Mouse (Mus musculus) telencephalon, adult 2 months (tissue): ENCODE results near the gene Pold4.

ENCODE experiments used
- DNase-seq: peaks from one replicate; pipeline ENCODE4 v3.0.0-alpha.2; 2011; ENCODE audit warnings: low read depth, low spot score

The Pold4 gene

DNA sequence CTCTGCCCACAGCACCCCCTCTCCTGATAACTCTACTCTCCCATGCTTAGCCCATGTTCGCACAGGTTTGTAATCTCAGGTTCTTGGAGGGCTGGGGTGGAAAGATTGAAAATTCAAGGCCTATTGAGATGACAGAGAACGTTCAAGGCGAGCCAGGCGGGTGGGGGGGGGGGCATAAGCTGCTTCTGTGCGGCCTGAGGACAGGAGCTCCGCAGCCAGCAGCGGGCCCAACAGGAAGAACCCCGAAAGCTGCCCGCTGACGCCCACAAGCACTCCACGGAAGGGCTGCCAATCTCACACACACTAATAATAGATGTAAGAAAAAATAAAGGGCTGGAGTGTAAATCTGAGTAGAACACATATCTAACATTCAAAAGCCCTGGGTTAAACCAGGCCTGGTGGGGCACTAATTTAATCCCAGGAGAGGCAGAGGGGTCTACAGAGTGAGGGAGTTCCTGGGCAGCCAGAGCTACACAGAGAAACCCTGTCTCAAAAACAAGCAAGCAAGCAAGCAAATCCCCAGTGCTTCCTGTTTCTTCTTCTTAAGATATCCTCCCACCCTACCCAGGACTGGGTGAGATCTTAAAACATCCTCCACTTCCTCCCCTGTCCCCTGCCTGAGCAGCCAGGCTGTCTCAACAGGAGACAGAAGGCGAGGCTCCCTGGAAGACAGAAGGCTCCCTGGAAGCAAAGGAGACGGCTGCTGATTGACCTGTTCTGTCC is 27.9 kb upstream of the Pold4 start:
- no peak for DNase-seq

DNA sequence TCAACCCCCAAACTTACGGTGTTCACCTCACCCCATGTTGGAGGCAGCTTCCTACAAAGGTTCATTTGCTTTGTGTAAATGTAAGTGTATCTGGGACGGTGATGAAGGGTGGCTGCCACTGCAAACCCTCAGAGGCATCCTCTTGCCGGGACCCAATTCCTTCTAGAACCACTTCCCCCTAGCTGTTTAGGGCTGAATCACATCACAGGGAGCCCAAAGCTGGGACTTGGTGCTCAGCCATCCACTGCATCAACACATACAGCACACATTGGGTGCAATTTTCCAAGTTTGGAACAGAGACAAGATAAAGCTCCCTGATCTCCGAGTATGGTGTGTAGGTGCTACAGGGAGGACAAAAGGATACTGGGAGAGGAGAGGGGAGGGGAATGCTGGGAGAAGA is 26.8 kb upstream of the Pold4 start:
- no peak for DNase-seq

DNA sequence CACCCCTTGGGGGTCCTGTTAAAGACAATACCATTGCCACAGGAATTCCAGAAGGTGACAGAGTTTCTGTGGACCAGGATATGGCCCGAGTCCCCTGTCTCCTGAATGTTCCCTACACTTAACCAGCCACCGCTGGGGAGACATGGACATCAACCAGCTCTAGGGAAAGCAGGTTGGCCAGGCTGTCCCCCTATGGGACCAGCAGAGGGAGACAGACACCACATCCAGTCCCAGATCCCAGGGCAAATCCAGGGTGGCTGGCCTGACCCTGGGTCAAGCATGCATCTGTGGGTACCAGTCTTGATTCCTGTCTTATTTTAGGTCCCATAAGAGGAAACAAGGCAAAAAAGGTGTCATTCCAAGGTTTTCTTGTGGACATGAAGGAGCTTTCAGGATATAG is 24.7 kb upstream of the Pold4 start:
- DNase-seq = no peak

DNA sequence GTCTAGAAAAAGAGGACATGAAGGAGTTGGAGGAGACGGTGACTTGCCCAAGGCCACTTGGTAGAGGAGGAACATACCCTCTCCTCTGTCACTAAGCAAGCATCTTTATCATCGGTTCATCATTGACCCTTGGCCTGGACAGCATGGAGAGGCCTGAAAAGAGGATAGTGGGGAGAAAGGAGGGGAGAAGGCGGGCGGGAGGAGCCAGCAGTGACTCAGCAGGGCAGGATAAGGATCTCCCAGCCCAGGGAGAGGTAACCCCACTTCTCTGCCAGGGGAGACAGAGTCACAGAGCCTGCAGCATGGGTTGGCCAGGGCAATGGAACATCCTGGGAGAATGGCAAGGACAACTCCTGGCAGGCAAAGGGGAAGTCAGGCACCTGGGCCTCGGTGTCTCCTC is 23.1 kb upstream of the Pold4 start:
- no peak for DNase-seq

DNA sequence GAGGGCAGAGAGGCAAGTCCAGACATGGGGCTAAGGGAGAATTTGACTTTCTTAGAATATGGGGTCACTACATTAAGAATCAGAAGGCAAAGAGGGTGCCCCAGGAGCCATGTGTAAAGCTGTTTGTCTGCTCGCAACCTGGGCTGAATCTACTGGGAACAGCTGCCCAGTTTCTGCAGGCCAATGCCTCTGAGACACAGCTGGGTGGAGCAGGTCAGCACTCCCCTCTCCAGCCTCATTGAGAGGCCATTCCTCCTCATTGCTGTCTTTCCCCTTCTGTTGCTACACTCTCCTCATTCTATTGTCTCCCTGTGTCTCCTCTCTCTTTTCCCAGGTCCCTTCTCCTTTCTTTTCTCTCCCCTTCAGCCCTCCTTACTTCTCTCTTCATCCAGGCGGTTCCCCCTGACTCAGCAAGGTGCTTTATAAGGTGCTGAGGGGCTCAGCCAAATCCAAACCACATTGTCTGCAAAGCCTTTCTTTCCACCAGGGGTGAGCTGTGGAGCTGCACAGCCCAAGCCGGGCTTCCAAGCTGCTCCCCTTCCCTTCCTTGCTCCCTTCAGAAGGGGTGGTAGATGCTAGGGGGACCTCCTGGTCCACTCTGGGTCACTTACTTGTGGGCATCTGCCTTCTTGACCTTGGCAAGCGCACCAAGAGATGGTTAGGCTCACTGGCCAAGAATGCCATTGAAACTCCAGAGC is 19.7 kb upstream of the Pold4 start:
- no peak for DNase-seq

DNA sequence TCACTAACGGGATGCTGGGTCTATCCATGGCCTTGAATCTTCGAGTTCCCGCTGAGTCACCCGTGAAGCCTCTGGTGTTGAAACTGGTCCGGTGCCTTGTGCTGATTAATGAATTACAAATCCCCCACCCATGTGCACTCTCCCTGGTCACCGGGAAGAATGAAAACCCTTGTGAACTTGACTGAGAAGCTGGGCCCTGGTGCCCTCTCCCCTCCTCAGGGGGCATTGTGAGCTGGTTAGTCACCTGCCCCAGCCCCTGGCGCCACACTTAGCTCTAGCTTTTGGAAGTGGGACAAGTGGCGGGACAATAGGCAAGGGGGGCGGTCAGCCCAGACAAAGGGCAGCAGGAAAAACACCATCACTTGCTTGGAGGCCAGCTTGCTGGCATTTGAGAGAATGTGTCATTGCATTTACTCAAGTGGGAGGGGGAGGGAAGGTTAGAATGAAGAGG is 18.1 kb upstream of the Pold4 start:
- DNase-seq = no peak

DNA sequence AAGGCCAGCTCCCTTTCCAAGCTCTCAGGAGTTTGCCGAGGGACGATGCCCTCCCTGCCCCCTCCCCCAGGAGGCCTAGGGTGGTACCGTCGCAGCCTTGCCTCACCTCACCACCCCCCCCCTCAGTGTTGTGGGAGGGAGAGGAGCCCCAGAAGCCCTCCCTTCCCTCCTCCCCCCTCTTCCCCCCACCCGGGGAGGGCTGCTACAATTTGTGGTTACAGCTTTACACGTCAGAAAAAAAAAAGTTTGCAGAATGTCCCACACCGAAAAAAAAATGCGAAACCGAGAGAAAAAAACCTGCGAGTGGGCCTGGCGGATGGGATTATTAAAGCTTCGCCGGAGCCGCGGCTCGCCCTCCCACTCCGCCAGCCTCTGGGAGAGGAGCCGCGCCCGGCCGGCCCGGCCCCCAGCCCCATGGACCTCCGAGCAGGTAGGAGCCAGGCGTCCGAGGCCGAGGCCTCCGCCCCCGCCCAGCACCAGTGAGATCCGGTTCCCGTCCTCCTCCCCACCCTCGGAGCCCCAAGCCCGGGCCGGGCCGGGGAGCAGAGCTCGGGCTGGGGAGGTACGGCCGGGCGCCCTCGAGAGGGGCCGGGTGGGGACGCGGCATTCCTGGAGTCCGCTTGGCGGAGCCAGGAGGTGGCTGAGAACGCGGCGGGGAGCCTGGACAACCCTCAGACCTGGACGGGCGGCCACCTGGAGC is 17.5 kb upstream of the Pold4 start, which contains the start of the genes Clcf1 and AC109138.7:
Clcf1 (plus strand) TSS at position 168 of the 700 bp plus-strand sequence.
AC109138.7 (plus strand) TSS at position 287 of the 700 bp plus-strand sequence.
- DNase-seq = no peak

DNA sequence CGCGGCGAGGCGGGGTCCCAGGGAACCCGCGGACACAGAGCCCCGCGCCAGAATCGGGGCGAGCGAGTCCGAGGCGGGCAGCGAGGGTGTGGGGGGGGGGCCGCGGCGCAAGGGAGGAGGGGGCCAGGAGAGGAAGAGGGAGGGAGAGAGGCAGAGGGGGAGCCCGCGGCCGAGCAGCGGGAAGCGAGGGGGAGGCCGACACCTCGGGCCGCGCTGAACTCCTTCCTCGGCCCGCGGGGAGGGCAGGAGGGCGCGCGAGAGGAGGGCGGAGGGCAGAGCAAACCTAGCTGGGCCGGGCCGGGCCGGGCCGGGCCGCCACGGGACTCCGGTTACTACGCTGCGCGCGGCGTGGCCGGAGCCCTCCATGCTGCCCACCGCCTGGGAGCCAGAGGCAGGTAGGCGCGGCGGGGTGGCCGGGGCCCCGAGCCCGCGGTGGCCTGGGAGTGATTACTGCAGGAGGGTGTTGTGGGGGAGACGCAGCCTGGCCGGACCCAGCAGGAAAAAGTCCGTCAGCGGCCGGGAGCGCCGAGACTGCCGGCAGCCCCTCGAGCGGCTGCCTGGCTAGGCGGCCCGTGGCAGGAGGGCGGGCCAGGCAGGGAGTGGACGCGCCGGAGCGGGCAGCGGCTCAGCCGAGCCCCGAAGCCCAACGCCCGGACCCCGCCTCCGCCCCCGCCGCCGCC is 16.8 kb upstream of the Pold4 start:
- DNase-seq = no peak

DNA sequence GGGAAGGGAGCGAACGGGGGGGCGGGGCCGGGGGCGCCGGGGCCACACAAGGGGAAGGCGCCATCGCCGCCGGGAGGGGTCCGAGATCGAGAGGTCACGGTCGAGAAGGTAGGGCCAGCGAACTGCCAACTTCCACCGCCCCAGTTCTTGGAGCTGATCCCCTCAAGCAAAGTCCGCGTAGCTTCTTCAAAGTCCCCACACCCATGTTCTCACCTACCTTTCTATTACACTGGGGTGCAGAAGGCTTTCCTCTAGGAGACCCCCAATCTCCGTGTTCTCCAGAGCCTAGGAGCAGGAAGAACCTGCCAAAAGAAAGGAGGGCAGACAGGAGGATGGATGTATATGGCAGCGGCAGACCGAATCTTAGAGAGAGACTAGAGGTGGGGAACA is 16.3 kb upstream of the Pold4 start:
- DNase-seq = no peak

DNA sequence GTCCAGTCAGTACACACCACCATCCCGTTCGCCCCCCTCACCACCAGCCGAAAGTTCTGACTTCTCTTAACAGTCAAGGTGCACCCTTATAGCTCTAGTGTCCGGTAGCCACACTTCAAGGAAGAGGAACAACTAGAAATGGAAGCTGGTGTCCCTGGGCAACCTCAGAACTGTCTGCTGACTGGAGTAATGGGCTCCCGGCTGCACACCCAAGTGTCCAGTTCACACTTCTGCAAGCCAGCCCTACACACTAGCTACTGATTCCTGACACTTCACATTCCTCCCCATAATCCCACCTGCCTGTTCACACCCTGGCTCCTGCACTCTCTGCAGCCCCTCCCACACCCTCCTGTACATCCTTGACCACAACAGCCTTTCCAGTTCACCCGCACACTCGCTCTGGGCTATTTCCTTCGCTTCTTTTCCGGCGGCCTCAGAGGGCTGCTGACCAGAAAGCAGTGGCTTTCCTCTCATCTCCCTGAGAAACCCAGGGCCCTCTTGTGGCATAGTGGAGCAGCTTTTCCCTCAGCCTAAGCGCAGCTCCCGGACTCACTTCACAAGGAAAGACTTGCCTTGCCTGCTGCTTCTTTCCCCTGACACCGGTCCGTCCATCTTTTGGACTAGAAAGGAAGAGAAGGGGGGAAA is 15.5 kb upstream of the Pold4 start:
- no peak for DNase-seq

DNA sequence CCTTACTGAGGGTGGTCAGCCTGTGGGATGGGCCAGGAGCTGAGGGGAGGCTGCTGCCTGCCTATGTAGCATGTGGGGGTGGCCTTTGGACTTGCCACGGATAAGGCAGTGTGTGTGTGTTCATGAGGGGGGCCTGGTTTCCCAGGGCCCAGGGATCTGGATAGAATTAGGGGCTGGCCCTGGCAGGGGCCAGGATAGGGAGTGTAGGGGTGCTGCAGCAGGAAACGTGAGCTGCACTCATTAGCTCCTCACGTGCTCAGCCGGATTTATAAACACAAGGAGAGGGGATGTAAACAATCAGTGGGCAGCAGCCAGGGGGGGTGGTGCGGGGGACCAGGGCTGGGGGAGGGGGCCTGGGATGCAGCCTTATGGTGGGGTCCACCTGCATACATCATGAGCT is 14.6 kb upstream of the Pold4 start:
- DNase-seq = no peak

DNA sequence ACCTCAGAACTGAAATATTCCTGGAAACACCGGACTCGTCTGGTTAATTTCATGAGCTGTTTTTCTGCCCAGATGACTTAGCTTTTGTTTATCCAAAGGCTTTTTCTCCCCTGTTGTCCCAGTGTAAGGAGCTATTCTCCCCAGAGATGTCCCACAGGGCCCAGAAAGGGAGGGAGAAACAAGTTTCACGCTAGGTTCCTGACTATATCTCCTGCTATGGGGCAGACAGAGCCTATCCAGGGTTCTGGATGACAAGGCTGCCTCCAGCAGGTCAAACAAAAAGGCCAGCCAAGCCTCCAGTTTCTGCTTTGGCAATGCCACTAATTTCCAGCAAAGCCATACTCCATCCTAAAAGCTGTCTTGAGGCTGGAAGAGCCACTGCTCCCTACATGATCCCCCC is 13.8 kb upstream of the Pold4 start:
- DNase-seq = no peak

DNA sequence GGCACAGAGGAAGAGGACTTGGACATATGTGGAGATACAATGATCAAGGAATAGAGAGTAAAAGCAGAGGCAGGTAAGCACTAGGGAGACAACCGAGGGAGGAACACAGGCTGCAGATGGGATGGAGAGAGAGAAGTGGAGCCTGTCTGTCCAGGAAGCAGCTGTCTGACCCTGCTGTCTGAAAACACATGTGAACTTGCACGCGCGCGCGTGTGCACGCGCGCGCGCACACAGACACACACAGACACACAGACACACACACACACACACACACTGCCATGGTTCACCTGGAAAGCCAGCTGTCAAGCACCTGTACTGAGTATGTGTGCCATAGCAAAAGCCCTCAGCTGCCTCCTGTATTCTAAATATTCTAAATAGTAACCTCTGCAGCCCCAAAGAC is 13.4 kb upstream of the Pold4 start:
- no peak for DNase-seq

DNA sequence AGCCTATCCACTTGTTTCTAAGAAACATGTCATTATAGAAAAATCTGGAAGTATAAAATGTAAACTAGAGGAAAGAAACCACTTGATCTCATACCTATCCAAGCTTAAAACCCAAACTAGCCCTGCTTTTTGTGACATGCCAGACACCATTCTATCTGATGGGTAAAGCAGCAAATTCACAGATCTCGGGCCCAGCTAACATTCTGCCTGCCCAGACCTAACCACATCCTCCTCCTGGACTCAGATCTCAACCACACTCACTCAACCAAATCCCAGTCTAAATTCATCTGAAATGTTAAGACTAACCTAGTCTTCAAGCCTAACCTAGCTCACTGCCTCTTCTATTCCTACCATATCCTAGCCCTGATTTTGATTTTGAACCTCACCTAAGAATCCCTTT is 12.9 kb upstream of the Pold4 start:
- DNase-seq = no peak

DNA sequence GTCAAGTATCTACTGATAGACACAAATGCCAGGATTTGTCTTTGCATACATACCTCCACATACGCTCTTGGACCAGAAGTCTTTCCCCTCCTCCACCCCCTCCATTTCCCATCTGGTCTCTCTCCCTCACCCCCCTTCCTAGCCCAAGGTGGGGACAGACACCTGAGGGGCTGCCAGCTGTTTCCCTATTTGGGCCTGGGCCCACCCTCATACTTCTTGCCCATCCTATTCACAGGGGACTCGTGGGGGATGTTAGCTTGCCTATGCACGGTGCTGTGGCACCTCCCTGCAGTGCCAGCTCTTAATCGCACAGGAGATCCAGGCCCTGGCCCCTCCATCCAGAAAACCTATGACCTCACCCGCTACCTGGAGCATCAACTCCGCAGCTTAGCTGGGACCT is 11.8 kb upstream of the Pold4 start:
- no peak for DNase-seq

DNA sequence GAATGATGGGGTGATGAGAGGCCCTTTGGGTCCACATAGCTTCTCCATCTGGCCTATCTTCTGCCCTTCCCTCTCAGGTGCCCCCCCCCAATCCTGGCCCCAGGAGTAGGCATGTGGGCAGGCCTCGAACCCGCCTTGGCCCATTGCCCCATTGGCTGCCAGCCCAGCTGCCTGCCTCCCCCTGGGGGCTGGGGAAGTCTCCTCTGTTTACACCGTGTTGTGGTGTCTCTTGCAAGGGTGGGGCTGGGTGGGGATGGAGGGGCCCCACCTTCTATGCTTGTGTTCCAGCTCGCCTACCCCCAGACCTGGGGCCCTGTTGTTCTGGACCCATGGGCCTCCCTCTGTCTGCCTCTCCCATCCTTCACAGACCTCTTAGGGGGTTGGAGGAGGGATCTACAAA is 11.3 kb upstream of the Pold4 start:
- no peak for DNase-seq

DNA sequence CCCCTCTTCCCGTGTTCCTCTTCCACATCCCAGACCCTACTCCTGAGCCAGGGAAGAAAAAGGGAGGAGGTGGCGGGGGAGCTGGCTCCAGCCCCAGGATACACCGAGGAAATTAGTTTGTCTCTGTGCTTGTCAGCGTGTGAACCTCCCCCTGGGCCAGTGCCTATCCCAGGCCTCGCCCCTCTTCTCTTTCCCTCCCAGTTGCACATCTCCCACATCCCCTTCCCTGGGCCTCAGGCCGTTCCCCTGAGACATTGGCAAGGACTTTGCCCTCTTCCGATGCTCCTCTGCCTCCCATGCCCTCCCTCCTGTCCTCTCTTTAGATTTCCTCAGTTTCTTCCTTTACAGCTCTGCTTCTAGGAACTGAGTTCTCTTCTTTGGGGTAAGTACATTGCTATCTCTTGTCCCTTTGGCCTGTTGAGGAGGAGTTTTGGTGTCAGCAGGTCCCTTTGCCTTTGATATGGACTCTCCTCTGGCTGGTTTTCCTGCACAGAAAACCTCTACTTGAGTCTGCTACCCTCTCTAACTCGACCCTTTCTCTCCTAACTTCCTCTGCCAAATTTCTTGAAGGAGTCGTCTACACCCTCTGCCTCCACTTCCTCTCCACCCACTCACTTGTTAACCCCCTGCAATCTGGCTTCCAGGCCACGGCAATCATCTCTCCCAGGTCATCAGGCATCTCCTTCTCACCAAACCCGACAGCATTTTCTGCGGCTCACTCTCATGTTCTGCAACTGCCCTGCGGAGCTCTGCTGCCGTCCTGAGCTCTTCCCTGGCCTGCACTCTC is 10.5 kb upstream of the Pold4 start:
- no peak for DNase-seq

DNA sequence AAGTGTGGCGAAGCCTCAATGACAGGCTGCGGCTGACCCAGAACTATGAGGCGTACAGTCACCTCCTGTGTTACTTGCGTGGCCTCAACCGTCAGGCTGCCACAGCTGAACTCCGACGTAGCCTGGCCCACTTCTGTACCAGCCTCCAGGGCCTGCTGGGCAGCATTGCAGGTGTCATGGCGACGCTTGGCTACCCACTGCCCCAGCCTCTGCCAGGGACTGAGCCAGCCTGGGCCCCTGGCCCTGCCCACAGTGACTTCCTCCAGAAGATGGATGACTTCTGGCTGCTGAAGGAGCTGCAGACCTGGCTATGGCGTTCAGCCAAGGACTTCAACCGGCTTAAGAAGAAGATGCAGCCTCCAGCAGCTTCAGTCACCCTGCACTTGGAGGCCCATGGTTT is 9.5 kb upstream of the Pold4 start:
- DNase-seq = no peak

DNA sequence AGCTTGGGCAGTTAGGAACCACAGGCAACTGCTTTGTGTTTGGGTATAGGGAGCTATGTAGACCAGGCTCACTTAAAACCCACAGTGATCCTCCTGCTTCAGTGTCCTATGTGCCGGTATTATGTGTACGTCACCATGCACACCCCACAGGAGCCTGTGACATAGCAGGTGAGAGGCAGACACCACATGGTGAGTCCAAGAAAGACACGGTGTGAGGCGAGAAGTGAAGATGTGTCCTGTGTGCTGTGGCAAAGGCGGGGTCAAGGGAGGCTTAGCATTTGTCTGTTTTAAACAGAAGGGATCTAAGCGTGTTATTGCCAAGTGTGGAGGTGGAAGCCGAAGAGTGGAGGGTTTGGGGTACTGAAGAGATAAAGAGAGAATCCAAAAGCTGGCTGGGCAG is 4.9 kb upstream of the Pold4 start:
- DNase-seq = no peak

DNA sequence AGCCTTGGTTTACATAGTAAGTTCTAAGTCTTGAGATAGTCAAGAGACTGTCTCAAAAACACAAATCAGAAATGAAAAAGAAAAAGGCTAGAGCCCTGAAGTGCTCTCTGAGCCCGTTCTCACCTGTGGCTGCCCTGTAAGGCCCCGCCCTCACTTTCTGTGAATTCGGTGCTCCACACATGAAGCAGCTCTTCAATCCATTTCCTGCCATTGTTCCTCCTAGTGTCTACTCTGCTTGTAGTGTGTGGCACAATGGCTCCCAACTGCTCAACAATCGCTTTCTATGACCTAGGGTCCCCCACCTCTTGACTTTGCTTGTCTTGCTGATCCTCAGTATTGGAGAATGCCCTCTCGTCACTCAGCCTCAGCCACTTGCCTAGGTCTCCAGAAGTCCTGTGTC is 4.3 kb upstream of the Pold4 start:
- DNase-seq = no peak
